Mouse (Mus musculus) neural tube, embryonic 15.5 days (tissue): ENCODE data around the gene C1s1. TPM values are rescaled to one million over a fixed set of nuclear protein-coding genes. Genes with fewer than 3 reads are reported as not detected.
"Not testable (repeated sequence)": the region's sequence is repeated elsewhere in the genome, so short reads cannot be mapped to it uniquely, and the experiment has no call there.

Source experiments
- ATAC-seq: fragments of 200-750 bp; cut with Nextera tagmentation; 2 replicates; pipeline ENCODE4 v1.8.0; 2017; ENCODE audit warnings: mild to moderate bottlenecking, moderate TSS enrichment, moderate library complexity; ENCODE audit not compliant: low FRiP score
- H3K27ac ChIP-seq: fragments of 300-500 bp; sonication (generic); replicated peaks from 2 replicates; pipeline ENCODE4 v1.5.1; 2015; ENCODE audit warnings: mild to moderate bottlenecking, inconsistent platforms
- H3K27me3 ChIP-seq: fragments of 300-500 bp; sonication (generic); replicated peaks from 2 replicates; pipeline ENCODE4 v1.6.1; 2015; ENCODE audit warnings: inconsistent platforms
- H3K36me3 ChIP-seq: fragments of 300-500 bp; sonication (generic); 2 replicates; pipeline ENCODE4 v1.6.1; 2015; ENCODE audit warnings: inconsistent platforms
- H3K4me1 ChIP-seq: fragments of 300-500 bp; sonication (generic); 2 replicates; pipeline ENCODE4 v1.6.1; 2015; ENCODE audit warnings: inconsistent platforms
- H3K4me2 ChIP-seq: fragments of 300-500 bp; sonication (generic); 2 replicates; pipeline ENCODE4 v1.6.1; 2015; ENCODE audit warnings: inconsistent platforms, mild to moderate bottlenecking, moderate library complexity
- H3K4me3 ChIP-seq: fragments of 300-500 bp; sonication (generic); replicated peaks from 2 replicates; pipeline ENCODE4 v1.5.1; 2015; ENCODE audit warnings: mild to moderate bottlenecking, inconsistent platforms
- H3K9ac ChIP-seq: fragments of 300-500 bp; sonication (generic); replicated peaks from 2 replicates; pipeline ENCODE4 v1.6.1; 2015; ENCODE audit warnings: mild to moderate bottlenecking, inconsistent platforms
- H3K9me3 ChIP-seq: fragments of 300-500 bp; sonication (generic); replicated peaks from 2 replicates; pipeline ENCODE4 v1.6.1; 2016; ENCODE audit warnings: inconsistent platforms
- WGBS: fragments of 180-500 bp; shearing (Covaris S2); methylation state at CpG from one replicate; pipeline ENCODE4 v1.1.7; 2015; ENCODE audit warnings: mixed read lengths; 5-methylcytosine and 5-hydroxymethylcytosine counted together
- polyA plus RNA-seq: library from polyadenylated mRNA; unstranded; fragments of >200 nt; fragmentation: Nextera tagmentation; extraction: Ambion mirVana; gene quantifications from 2 replicates; pipeline ENCODE4 v1.2.1, GENCODE M21; 2015

Gene C1s1
- polyA plus RNA-seq, 1 experiment from 2014 or later: 1.1 TPM

DNA sequence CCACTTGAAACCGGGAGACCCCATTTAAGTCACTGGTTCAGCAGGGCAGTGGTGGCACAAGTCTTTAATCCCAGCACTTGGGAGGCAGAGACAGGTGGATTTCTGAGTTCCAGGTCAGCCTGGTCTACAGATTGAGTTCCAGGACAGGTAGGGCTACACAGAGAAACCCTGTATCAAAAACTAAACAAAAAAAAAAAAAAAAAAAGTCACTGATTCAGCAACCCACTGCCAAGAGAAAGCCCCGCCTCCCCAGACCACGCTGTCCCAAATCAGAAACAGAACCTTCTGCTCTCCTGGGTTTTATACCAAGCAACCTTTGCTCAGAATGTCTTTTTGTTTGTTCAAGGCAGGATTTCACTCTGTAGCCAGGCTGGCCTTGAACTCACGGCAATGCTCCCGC, 33.0 kb downstream of the C1s1 start:
- H3K4me2 ChIP-seq, H3K36me3 ChIP-seq, H3K9ac ChIP-seq, H3K9me3 ChIP-seq, H3K27me3 ChIP-seq, ATAC-seq, H3K27ac ChIP-seq, H3K4me1 ChIP-seq, H3K4me3 ChIP-seq: not testable (repeated sequence)
- WGBS: 94% methylated on average over 5 of the region's 5 CpGs

DNA sequence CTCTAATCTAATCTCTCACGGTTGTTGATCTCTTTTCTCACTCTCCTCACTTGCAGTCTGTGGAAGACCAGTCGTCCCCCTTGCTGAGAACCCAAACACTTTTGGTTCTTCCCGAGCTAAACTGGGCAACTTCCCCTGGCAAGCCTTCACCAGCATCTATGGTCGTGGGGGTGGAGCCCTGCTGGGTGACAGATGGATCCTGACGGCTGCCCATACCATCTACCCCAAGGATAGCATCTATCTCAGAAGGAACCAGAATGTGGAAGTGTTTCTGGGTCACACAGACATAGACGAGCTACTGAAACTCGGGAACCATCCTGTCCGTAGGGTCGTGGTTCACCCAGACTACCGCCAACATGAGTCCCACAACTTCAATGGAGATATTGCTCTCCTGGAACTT, 33.9 kb downstream of the C1s1 start:
- no peak overlapping the region for H3K9ac ChIP-seq
- H3K4me3 ChIP-seq: no peak overlapping the region
- no peak overlapping the region for H3K27ac ChIP-seq
- H3K4me2 ChIP-seq: no peak overlapping the region
- no peaks in the 10 kb centered on the region for H3K27me3 ChIP-seq
- no peaks in the 10 kb centered on the region for H3K9me3 ChIP-seq
- ATAC-seq: no peak
- no peaks in the 10 kb centered on the region for H3K4me1 ChIP-seq
- 85% methylated on average over 10 of the region's 10 CpGs for WGBS
- H3K36me3 ChIP-seq: no peaks in the 10 kb centered on the region

DNA sequence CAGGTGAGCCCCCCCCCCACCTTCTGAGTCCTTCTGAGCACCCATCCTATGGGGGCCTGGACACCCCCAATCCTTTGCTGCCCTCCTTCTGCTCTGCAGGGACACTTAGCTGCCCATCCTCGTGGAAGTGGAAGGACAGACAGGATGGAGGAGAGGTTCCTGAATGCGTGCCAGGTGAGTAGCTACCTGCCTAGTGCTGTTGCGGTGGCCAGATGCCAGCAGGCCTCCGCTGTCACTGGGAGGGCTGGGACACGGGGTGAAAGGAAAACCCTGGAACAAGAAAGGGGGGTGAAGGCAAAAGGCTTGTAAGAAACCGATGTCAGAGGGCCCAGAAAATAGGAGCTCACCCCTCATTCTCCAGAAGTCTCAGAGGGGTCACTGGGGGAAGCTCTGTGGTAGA, 35.2 kb downstream of the C1s1 start:
- Histone ChIP-seq H3K9ac (no peak overlapping the region), H3K9me3 (no peaks in the 10 kb centered on the region), H3K27ac (no peak overlapping the region), H3K27me3 (no peaks in the 10 kb centered on the region), H3K4me1 (no peaks in the 10 kb centered on the region), H3K36me3 (no peaks in the 10 kb centered on the region), H3K4me3 (no peak overlapping the region), H3K4me2 (no peak overlapping the region)
- no peak for ATAC-seq
- WGBS: 82% methylated on average over 6 of the region's 6 CpGs

DNA sequence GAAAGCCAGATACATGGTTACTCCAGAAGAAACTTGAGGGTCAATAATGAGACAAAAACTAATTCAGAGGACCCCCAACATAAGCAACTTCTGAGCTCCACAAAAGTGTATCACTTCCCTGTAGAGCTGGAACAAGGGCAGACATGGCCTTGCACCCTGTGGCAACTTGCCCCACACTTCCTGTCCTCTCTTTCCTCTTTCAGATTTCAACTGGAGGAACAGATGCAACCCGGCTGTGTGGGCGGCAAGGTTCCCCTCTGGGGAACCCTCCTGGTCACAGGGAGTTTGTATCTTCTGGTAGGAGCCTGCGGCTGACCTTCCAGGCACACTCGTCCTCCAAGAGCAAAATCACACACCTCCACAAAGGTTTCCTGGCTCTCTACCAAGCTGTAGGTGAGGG, 37.1 kb downstream of the C1s1 start:
- Histone ChIP-seq H3K4me2 (no peak overlapping the region), H3K27ac (no peak overlapping the region), H3K4me1 (no peaks in the 10 kb centered on the region), H3K9ac (no peak overlapping the region), H3K27me3 (no peaks in the 10 kb centered on the region), H3K4me3 (no peak overlapping the region), H3K36me3 (no peaks in the 10 kb centered on the region), H3K9me3 (no peaks in the 10 kb centered on the region)
- no peak for ATAC-seq
- 85% methylated on average over 4 of the region's 4 CpGs for WGBS

DNA sequence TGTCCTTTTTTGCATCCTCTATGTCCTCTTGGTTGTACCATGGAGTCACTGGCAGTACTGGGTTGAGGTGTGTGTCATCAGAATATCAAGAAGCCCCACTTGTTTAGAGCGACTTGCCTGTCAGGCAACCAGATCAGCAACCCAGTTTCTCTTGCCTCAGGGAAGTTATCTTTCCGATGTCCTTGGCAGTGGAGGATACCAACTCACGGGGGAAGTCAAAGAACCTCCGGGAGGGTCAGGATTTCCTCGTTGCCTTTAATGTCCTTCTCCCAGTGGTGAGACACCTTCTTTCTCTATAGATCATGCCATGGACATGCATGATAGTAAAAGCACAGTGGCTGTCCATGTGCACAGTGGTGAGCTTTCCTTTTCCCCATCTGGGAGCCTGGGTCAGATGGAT, 40.1 kb downstream of the C1s1 start:
- no peak overlapping the region for H3K4me2 ChIP-seq
- H3K36me3 ChIP-seq: no peaks in the 10 kb centered on the region
- no peak overlapping the region for H3K4me3 ChIP-seq
- no peak overlapping the region for H3K9ac ChIP-seq
- 89% methylated on average over 5 of the region's 5 CpGs for WGBS
- H3K4me1 ChIP-seq: no peaks in the 10 kb centered on the region
- no peak overlapping the region for H3K27ac ChIP-seq
- no peaks in the 10 kb centered on the region for H3K27me3 ChIP-seq
- no peaks in the 10 kb centered on the region for H3K9me3 ChIP-seq
- ATAC-seq: no peak

DNA sequence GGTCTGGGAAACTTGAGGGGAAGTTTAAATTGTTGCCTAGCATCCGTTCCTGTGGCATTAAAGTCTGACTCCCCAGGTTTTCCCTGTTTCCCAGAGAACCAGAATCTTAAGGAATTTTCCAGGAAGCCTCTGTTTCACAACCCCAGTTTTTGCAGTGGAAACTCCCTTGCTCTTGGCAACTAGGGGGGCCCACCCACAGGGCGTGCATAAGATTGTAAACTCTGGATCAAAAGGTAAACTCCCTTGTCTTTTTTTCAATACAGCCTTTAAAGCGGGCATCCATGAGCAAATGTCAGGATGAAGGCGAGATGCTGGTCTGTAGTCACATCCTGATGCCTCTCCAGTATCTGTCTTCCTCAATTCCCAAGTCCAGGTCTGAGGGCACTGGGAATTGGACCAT, 40.7 kb downstream of the C1s1 start:
- Histone ChIP-seq H3K27ac (no peak overlapping the region), H3K4me2 (no peak overlapping the region), H3K9me3 (no peaks in the 10 kb centered on the region), H3K9ac (no peak overlapping the region), H3K4me1 (no peaks in the 10 kb centered on the region), H3K27me3 (no peaks in the 10 kb centered on the region), H3K36me3 (no peaks in the 10 kb centered on the region), H3K4me3 (no peak overlapping the region)
- WGBS: 84% methylated on average over 4 of the region's 4 CpGs
- ATAC-seq: no peak

DNA sequence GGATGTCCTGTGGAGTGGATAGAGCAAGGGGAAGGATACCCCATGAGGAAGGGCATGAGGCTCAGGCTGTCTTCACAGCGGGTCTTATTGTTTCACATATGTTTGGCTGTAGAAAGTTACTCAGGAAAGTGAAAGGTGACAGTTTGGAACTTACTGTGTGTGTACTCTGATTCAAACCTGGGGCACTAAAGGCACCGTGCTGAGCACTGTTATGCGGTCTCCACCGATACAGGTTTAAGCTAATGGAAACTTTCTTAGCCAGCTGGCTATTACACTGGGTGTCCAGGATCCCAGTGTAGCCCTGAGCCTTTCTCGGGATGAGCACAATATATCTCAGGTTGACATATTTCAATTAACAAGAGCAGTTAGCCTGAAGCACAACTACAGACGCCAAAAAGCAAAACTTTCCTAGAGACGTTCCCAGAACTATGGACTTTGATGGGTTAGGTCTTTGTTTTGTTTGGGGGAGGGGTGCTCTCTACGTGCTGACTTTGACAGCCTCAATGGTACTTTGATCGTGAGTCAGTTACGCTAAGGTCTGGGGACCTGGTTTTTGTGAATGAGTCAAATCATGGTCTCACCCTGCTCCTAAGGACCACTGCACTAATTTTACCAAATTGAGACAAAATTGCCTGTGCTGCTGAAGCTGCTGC, 42.1 kb downstream of the C1s1 start:
- Histone ChIP-seq H3K4me1 (no peaks in the 10 kb centered on the region), H3K4me3 (no peak overlapping the region), H3K9ac (no peak overlapping the region), H3K27me3 (no peaks in the 10 kb centered on the region), H3K36me3 (no peaks in the 10 kb centered on the region), H3K4me2 (no peak overlapping the region), H3K9me3 (no peaks in the 10 kb centered on the region), H3K27ac (no peak overlapping the region)
- WGBS: 51% methylated on average over 10 of the region's 10 CpGs
- no peak for ATAC-seq

DNA sequence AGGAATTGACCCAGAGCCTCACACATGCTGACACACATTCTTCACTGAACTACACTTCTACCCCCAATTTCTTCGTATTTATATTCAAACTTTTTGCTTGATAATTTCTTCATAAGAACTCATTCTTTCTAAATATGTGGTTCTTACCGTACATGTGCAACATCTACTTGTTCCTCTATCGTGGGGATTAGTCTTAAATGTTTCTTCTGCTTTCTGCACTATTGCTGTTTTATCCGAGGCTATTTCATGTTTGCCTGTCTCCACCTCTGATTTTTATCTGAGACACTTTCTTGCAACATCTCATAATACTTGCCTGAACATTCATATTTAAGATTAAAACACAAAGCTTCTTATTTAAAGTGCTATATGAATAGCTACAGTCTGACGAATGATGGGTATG, 46.1 kb downstream of the C1s1 start:
- Histone ChIP-seq H3K27ac (no peak overlapping the region), H3K4me3 (no peak overlapping the region), H3K4me1 (no peaks in the 10 kb centered on the region), H3K36me3 (no peaks in the 10 kb centered on the region), H3K9ac (no peak overlapping the region), H3K27me3 (no peaks in the 10 kb centered on the region), H3K4me2 (no peak overlapping the region), H3K9me3 (no peaks in the 10 kb centered on the region)
- no peak for ATAC-seq
- 92% methylated on average over 5 of the region's 5 CpGs for WGBS

DNA sequence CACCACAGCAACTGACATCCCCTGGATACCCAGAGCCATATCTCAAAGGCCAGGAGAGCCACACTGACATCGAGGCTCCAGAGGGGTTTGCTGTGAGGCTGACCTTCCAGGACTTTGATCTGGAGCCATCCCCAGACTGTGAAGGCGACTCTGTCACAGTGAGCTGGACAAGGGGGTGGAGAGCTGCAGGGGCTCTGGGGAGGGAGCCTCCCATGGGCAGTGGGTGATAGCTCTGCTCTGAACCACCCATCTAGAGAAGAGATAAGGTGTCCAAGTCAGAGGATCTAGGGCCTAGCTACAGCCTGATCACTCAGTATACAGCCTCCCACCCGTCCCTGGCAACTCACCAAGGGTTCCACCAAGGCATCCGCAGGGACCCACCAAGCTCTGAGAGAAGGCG, 48.3 kb downstream of the C1s1 start:
- WGBS: 86% methylated on average over 5 of the region's 5 CpGs
- H3K36me3 ChIP-seq: no peaks in the 10 kb centered on the region

DNA sequence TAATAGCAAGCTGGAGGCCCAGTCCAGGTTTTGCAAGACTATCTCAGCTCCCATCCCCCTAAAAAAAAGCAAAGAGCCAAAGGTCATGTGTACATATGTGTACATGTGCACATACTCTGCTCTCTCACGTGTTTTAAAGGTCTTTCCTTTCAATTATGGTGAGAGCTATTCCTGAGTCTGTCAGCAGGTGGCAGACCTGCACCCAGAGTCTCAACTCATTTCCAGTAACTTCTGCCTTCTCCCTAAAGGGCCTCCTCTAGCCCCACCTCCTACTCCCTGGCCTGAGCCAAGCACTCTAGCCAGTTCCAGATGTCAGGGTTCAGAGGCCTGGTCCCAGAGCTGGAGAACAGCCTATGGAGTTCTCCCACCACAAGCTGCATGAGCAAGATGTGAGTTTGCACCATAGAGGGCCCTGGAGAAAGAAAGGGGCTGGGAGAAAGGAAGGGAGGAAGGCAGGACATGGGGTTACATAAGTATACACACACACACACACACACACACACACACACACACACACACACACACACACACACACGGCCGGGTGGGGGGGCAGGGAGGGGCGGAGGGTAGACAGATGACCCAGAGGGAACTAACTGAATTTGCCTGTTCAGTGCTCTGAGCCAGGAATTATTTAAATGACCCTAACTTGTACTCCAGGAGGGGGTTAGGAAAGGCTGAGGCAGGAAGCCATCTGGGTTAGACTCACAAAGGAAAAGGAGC, 49.2 kb downstream of the C1s1 start, which contains the start of gene C1rl:
Gene C1rl (plus strand): TSS at position 272 of the 720 bp plus-strand sequence.
- Histone ChIP-seq H3K9ac (no peak within 1 kb of the TSS), H3K9me3 (no peaks in the 10 kb centered on the region), H3K4me1 (no peaks in the 10 kb centered on the region), H3K27me3 (no peaks in the 10 kb centered on the region), H3K27ac (no peak within 1 kb of the TSS), H3K4me2 (no peak within 1 kb of the TSS), H3K4me3 (no peak within 1 kb of the TSS), H3K36me3 (no peaks in the 10 kb centered on the region)
- WGBS: 59% methylated on average over 4 of the region's 4 CpGs
- peak; percentile 63; the same call in 1 of the 2 replicates for ATAC-seq

More for the DNA sequence above, 48.3 kb downstream of the C1s1 start:
- Histone ChIP-seq H3K4me2 (no peak overlapping the region), H3K9me3 (no peaks in the 10 kb centered on the region), H3K4me3 (no peak overlapping the region), H3K27ac (no peak overlapping the region), H3K9ac (no peak overlapping the region), H3K27me3 (no peaks in the 10 kb centered on the region), H3K4me1 (no peaks in the 10 kb centered on the region)
- ATAC-seq: no peak

DNA sequence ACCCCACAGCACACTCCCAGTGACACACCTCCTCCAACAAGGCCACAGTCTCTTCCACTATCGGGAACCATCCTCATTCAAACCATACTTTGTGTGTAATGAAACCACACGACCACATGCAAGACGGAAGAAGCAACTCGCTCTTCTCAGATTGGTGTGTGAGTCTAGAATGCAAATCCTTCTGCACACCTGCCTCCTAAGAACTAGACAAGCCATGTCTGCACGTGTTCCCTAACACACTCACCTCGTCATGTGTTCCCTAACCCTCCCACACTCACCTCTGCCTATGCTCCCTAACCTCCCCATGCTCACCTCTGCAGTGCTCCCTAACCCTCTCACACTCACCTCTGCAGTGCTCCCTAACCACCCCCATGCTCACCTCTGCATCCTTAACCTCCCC, 50.7 kb downstream of the C1s1 start:
- Histone ChIP-seq H3K9ac (no peak overlapping the region), H3K4me2 (no peak overlapping the region), H3K36me3 (no peaks in the 10 kb centered on the region), H3K27me3 (no peaks in the 10 kb centered on the region), H3K4me1 (no peaks in the 10 kb centered on the region), H3K9me3 (no peaks in the 10 kb centered on the region), H3K27ac (no peak overlapping the region), H3K4me3 (no peak overlapping the region)
- ATAC-seq: no peak
- 84% methylated on average over 6 of the region's 6 CpGs for WGBS

DNA sequence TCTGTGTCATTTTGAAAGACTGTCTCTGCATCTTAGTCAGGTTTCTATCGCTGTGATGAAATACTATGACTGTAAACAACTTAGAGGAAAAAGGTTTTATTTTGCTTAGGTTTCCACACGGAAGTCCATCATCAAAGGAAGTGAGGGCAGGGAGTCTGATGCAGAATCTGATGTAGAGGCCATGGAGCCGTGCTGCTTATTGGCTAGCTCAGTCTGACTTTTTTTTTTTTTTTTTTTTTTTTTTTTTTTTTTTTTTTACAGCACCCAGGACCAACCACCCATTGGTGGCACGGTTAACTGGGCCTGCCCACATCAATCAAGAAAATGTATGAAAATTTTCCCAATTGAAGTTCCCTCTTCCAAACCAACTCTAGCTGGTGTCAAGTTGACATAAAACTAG, 53.2 kb downstream of the C1s1 start:
- 88% methylated on average over 4 of the region's 4 CpGs for WGBS
- no peaks in the 10 kb centered on the region; the same call in 1 of the 2 replicates for H3K4me1 ChIP-seq
- no peaks in the 10 kb centered on the region for H3K9me3 ChIP-seq
- no peak overlapping the region for H3K9ac ChIP-seq
- no peaks in the 10 kb centered on the region for H3K27me3 ChIP-seq
- no peak overlapping the region for H3K27ac ChIP-seq
- ATAC-seq: no peak
- H3K36me3 ChIP-seq: no peaks in the 10 kb centered on the region
- H3K4me2 ChIP-seq: no peak overlapping the region
- H3K4me3 ChIP-seq: no peak overlapping the region
